Mouse (Mus musculus) kidney, adult 2 months (tissue): Measurements from ENCODE around the gene Zfp652.

ENCODE experiments used
- CTCF ChIP-seq: fragments of 200-500 bp; conservative IDR thresholded peaks from 2 replicates; pipeline ENCODE4 v1.5.1; 2011; ENCODE audit warnings: low read depth, mild to moderate bottlenecking, control low read depth, low read length, moderate library complexity, mixed read lengths; ENCODE audit not compliant: insufficient read depth, insufficient read length
- POLR2A ChIP-seq: fragments of 200-500 bp; IDR thresholded peaks from one replicate; pipeline ENCODE4 v1.6.1; 2011; ENCODE audit warnings: low read depth, low read length, control low read depth

DNA sequence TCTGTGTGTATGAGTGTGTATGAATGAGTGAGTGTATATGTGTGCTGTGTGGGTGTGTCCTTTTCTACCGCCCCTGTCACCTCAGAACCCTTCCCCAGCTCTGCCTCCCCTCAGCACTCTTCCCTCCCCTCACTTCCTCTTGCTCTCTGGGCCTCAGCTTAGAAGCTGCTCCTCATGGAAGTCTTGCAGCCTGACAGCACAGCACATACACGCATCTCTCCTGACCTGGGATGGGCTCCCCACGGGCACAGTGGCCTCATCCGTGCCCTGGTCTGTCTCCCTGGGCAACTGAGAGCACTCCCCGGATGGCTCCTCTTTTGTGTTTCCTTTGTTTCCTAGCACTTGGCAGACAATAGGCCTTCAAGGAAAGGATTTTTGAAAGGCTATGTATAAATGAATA is 97.1 kb downstream of the Zfp652 start:
- TF ChIP-seq CTCF = no peak
- TF ChIP-seq POLR2A = no peak
